Mouse (Mus musculus): Measurements from ENCODE around the gene Spag9. TPM values are rescaled to one million over a fixed set of nuclear protein-coding genes. Genes with fewer than 3 reads are reported as not detected.
A peak's percentile ranks its signal among the peaks of the same experiment; 100 is the strongest.

The Spag9 gene
- polyA plus RNA-seq (2015; fragmentation: Nextera tagmentation; extraction: Ambion mirVana), result 9.2 and 10.4 TPM in 2 replicates

DNA sequence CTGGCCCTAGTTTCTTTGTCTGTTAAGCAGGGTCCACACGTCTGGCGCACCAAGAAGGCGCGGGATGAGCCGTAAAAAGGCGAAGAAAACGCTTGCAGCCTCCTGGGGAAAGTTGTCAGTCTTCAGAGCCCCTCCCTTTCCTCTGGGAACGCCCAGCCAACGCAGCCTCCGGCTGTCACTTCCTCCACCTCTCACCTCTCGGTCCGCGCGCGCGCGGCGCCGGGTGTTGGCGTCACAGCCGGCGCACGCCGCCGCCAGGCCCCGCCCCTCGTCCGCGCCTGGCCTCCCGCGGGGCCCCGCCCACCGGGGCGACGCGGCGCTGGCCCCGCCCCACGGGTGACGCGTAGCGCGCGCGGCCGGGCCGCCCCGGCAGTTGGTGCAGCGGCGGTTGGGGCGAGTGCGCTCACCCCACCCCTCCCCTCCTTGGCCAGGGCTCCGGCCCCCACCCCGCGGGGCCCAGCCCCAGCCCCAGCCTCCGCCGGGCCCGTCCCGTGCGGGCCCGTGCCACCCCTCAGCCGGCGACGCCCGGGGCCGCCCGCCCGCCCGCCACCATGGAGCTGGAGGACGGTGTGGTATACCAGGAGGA is at the start of gene Spag9:
Gene Spag9, plus strand, starts transcription at position 372 of the 586 bp plus-strand sequence.
- Histone ChIP-seq H3K9ac (peak within 1 kb of the TSS; percentile 96), H3K27ac (replicated peaks) (peak within 1 kb of the TSS; percentile 99), H3K27me3 (no peaks in the 10 kb centered on the region), H3K9me3 (replicated peaks) (no peaks in the 10 kb centered on the region), H3K4me2 (peak within 1 kb of the TSS; percentile 97), H3K4me3 (replicated peaks) (peak within 1 kb of the TSS; percentile 94), H3K4me1 (replicated peaks) (peaks cover 55% of the 10 kb centered on the region), H3K36me3 (replicated peaks) (no peaks in the 10 kb centered on the region)
- under 1% methylated on average over 68 of the region's 70 CpGs for WGBS (ENCODE audit: insufficient replicate concordance)
- peak; percentile 92 for ATAC-seq (ENCODE audit: insufficient read depth)

DNA sequence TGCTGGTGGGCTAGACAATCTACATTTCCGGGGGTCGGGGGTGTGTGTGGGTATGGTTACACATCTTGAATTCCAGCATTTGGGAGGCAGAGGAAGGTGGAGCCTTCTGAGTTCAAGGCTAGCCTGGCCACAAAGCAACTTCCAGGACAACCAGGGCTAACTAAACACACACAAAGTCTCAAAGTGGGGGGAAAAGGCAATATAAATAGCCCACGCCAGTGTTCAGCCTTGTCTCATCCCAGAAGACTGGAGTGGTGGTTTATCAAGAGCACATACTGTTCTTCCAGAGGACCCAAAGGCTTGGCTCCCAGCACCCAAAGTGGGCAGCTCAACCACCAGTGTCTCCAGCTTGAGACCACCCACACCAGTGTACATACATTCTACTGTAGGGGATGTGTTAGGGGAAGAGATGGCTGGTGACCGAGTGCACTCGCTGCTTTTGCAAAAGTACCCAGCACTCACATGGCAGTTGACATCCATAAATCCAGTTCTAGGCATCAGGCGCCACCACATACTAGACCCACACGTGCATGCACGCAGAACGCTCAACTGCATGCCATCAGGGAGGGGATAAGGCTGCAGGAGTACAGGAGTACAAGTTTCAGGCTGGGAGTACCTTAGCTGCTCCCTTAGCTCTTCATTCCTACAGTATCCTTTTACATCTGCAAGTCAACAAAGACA is 46.9 kb upstream of the Spag9 start:
- Histone ChIP-seq H3K27me3 (no peaks in the 10 kb centered on the region), H3K27ac (replicated peaks) (no peak overlapping the region), H3K36me3 (replicated peaks) (peaks cover 41% of the 10 kb centered on the region), H3K4me3 (replicated peaks) (no peak overlapping the region), H3K9ac (no peak overlapping the region), H3K4me1 (replicated peaks) (peaks cover 17% of the 10 kb centered on the region), H3K4me2 (no peak overlapping the region), H3K9me3 (replicated peaks) (no peaks in the 10 kb centered on the region)
- ATAC-seq (ENCODE audit: insufficient read depth), result no peak
- 79% methylated on average over 9 of the region's 9 CpGs for WGBS (ENCODE audit: insufficient replicate concordance)

DNA sequence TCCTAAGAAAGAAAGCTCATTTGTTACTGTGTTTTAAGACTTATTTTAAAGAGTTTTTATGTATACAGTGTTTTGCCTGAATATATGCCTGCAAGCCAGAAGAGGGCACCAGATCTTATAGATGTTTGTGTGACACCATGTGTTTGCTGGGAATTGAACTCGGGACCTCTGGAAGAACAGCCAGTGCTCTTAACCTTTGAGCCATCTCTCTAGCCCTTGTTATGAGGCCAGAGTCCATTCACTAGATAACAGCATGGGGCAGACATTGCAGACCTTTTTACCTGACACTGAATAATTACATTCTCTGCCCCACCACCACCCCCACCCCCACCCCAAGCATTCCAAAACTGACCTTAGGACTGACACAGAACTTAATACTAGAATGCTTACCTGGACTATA is 45.8 kb upstream of the Spag9 start:
- 66% methylated on average over 1 of the region's 1 CpGs for WGBS (ENCODE audit: insufficient replicate concordance)
- H3K4me1 ChIP-seq (replicated peaks), result peaks cover 24% of the 10 kb centered on the region
- no peak overlapping the region for H3K27ac ChIP-seq (replicated peaks)
- no peak overlapping the region for H3K4me3 ChIP-seq (replicated peaks)
- no peak overlapping the region for H3K9ac ChIP-seq
- H3K36me3 ChIP-seq (replicated peaks), result peaks cover 43% of the 10 kb centered on the region
- no peaks in the 10 kb centered on the region for H3K9me3 ChIP-seq (replicated peaks)
- H3K4me2 ChIP-seq, result no peak overlapping the region
- 0 out of 2 replicates have a peak, but pooled peaks cover 3% of the 10 kb centered on the region for H3K27me3 ChIP-seq
- peak; percentile 19; the same call in 1 of the 2 replicates for ATAC-seq (ENCODE audit: insufficient read depth)

DNA sequence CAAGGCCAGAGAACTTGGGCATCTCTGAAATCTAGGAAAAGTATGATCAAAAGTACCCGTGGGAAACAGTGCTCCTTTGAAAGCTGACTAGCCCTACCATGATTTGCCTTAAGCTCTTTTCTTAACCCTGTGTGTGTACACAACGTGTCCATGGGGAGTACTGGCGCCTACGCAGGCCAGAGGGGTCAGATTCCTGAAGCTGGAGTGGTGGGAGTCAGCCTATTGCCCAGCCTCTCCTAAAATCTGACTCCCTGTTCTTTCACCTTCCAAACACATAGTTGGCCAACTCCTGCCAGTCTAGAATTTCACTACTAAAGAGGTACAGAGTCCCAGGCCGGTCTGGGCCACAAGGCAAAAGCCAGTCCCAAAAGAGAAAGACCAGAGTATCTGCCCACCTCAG is 43.5 kb upstream of the Spag9 start:
- H3K9ac ChIP-seq, result no peak overlapping the region
- peaks cover 40% of the 10 kb centered on the region for H3K4me1 ChIP-seq (replicated peaks)
- peaks cover 43% of the 10 kb centered on the region for H3K36me3 ChIP-seq (replicated peaks)
- no peak overlapping the region for H3K4me3 ChIP-seq (replicated peaks)
- ATAC-seq (ENCODE audit: insufficient read depth), result peak; percentile 33
- H3K4me2 ChIP-seq, result peak overlapping the region; percentile 13; the same call in 1 of the 2 replicates
- H3K27me3 ChIP-seq, result 0 out of 2 replicates have a peak, but pooled peaks cover 5% of the 10 kb centered on the region
- H3K27ac ChIP-seq (replicated peaks), result peak overlapping the region; percentile 55
- H3K9me3 ChIP-seq (replicated peaks), result no peaks in the 10 kb centered on the region
- WGBS (ENCODE audit: insufficient replicate concordance), result 72% methylated on average over 5 of the region's 5 CpGs

DNA sequence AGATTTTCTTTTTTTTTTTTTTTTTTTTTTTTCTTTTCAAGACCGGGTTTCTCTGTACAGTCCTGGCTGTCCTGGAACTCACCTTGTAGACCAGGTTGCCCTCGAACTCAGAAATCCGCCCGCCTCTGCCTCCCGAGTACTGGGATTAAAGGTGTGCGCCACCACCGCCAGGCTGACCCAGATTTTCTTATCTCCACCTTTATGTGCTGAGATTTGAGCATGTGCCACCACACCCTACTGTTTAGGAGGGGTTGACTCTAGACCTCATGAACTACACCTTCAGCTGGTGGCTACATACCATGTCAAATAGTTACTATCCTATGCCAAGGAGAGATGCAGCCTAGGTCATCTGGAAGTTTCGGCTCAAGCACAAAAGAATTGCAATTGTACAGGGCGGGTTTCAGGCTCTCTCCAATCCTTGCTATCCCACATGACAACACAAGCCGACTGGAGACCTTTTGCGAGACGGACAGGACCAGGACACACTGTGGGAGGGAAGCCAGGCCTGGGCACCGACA is 41.1 kb upstream of the Spag9 start:
- Histone ChIP-seq H3K4me3 (replicated peaks) (peak overlapping the region; percentile 68), H3K27me3 (0 out of 2 replicates have a peak, but pooled peaks cover 5% of the 10 kb centered on the region), H3K4me2 (peak overlapping the region; percentile 88), H3K9me3 (replicated peaks) (no peaks in the 10 kb centered on the region), H3K4me1 (replicated peaks) (peaks cover 40% of the 10 kb centered on the region), H3K27ac (replicated peaks) (peak overlapping the region; percentile 77; the same call in 1 of the 2 replicates), H3K36me3 (replicated peaks) (peaks cover 55% of the 10 kb centered on the region), H3K9ac (peak overlapping the region; percentile 49)
- ATAC-seq (ENCODE audit: insufficient read depth), result no peak
- 24% methylated on average over 13 of the region's 13 CpGs for WGBS (ENCODE audit: insufficient replicate concordance)

DNA sequence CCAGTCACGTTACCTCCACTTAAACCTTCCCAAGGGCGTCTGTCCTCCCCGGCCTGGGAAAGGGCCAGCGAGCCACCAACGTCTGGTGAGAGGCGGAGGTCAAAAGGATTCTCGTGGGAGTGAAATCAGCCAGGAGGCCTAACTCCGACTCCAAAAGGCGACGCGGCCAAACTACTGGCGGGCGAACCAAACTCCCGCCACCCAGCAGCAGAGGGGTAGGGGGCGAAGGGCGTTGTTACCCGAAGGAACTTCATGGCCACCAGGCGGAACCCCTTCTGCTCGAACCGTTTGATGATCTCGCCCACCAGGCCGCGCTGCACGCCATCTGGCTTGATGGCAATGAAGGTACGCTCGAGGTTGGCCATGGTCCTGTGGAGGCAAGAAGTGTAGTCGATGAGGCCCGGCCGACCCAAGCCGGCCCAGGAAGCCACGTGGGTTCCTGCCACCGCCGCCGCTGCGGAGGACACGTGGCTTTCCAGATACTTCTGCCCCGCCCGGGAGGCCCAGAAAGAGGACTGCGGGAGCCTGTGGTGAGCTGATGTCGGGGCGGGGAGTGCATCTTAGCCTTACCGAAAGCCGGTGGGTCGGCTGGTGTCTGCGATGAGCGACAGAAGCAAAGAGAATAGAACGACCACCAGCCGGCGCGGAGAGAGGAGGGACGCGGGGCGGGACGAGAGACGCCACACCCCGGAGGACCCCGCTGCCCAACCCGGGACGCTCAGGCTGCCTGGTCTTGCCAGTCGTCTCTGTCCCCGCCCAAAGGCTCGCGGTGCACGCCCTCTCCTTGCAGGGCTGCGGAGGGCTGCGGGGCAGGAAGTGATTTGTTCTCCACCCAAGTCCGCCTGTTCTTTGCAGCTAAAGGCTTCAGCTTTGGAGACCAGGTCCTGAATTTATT is 40.4 kb upstream of the Spag9 start:
- peaks cover 55% of the 10 kb centered on the region for H3K36me3 ChIP-seq (replicated peaks)

DNA sequence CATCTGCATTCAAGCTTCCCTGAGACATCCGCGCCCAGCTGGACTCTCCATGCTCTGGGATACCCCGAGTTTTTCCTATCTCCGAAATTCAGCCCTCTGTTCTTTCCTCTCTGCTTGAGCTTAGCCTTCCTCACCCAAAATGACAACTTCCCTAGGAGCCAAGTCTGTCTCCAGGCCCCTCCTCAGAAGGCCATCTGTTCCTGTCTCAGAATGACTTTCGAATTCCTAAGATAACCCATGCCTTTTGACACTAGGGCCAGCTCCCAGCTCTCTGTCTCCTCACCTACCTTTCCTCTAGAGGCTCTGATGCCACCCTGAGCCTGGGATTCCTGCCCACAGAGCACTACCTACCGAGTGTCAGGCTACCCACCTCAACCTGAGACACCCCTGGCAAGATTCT is 39.7 kb upstream of the Spag9 start, which contains the start of gene Nme2:
Gene Nme2, minus strand, starts transcription at position 101 of the 400 bp plus-strand sequence.
- ATAC-seq (ENCODE audit: insufficient read depth), result 0 out of 2 replicates have a peak, but pooled peaks have one; percentile 9
- Histone ChIP-seq H3K27me3 (0 out of 2 replicates have a peak, but pooled peaks cover 5% of the 10 kb centered on the region), H3K4me3 (replicated peaks) (peak within 1 kb of the TSS; percentile 68), H3K4me2 (peak within 1 kb of the TSS; percentile 88), H3K9ac (peak within 1 kb of the TSS; percentile 49), H3K36me3 (replicated peaks) (peaks cover 56% of the 10 kb centered on the region), H3K9me3 (replicated peaks) (no peaks in the 10 kb centered on the region), H3K4me1 (replicated peaks) (peaks cover 35% of the 10 kb centered on the region), H3K27ac (replicated peaks) (peak within 1 kb of the TSS; percentile 77)
- WGBS (ENCODE audit: insufficient replicate concordance), result 2% methylated on average over 6 of the region's 6 CpGs

More for the DNA sequence above, 40.4 kb upstream of the Spag9 start:
- Histone ChIP-seq H3K4me2 (peak overlapping the region; percentile 88), H3K4me1 (replicated peaks) (peaks cover 40% of the 10 kb centered on the region), H3K9ac (peak overlapping the region; percentile 49), H3K4me3 (replicated peaks) (peak overlapping the region; percentile 68), H3K27ac (replicated peaks) (peak overlapping the region; percentile 77), H3K9me3 (replicated peaks) (no peaks in the 10 kb centered on the region), H3K27me3 (0 out of 2 replicates have a peak, but pooled peaks cover 5% of the 10 kb centered on the region)
- WGBS (ENCODE audit: insufficient replicate concordance), result under 1% methylated on average over 67 of the region's 67 CpGs
- peak; percentile 89 for ATAC-seq (ENCODE audit: insufficient read depth)

DNA sequence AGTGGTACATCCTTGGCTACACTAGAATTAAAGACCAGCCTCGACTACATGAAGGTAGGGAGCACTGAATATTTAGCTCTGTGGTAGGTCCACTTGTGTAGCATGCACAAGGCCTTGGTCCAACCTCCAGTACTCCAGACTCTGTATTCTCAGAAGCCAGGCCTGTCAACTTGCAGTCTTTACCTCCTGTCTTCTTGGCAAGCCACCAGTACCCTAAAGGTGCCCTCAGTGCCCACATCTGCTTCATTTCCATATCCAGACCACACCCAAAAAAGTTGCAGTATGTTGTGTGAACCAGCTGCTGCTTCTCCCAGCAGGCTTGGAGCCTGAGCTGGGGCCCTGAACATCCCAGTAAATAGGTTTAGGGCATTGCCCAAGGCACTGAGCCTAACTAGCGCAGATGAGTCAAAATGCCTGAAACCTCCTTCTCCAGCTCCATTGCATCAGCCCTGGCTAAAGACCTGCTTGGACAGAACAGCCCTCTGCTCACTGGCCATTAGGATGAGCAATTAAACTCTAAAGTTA is 38.8 kb upstream of the Spag9 start:
- Histone ChIP-seq H3K9ac (no peak overlapping the region), H3K36me3 (replicated peaks) (peaks cover 58% of the 10 kb centered on the region), H3K4me3 (replicated peaks) (no peak overlapping the region), H3K4me2 (no peak overlapping the region), H3K27ac (replicated peaks) (no peak overlapping the region), H3K4me1 (replicated peaks) (peaks cover 35% of the 10 kb centered on the region), H3K27me3 (0 out of 2 replicates have a peak, but pooled peaks cover 5% of the 10 kb centered on the region), H3K9me3 (replicated peaks) (no peaks in the 10 kb centered on the region)
- no peak for ATAC-seq (ENCODE audit: insufficient read depth)
- WGBS (ENCODE audit: insufficient replicate concordance), result 68% methylated on average over 2 of the region's 2 CpGs

DNA sequence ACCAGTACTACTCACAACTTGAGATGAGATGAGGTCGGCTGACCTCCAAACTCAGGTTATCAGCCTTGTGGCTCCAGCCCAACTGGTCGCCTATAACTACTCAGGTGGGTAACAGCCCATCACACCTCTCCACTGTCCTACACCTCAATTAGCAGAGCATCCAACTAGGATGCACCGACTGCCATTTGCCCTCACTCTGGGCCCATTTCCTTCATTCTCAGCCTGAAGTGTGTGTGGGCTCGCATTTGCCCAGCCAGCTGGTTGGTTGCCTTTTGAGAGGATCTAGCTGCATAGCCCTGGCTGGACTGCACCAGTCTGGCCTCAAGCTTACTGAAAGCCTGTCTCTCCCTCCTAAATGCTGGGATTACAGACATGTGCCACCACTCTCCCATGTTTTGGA is 38.1 kb upstream of the Spag9 start:
- Histone ChIP-seq H3K27me3 (0 out of 2 replicates have a peak, but pooled peaks cover 5% of the 10 kb centered on the region), H3K36me3 (replicated peaks) (peaks cover 59% of the 10 kb centered on the region), H3K4me3 (replicated peaks) (no peak overlapping the region), H3K27ac (replicated peaks) (no peak overlapping the region), H3K9ac (no peak overlapping the region), H3K4me2 (no peak overlapping the region), H3K9me3 (replicated peaks) (no peaks in the 10 kb centered on the region), H3K4me1 (replicated peaks) (peaks cover 32% of the 10 kb centered on the region)
- WGBS (ENCODE audit: insufficient replicate concordance), result 57% methylated on average over 4 of the region's 4 CpGs
- ATAC-seq (ENCODE audit: insufficient read depth), result no peak

DNA sequence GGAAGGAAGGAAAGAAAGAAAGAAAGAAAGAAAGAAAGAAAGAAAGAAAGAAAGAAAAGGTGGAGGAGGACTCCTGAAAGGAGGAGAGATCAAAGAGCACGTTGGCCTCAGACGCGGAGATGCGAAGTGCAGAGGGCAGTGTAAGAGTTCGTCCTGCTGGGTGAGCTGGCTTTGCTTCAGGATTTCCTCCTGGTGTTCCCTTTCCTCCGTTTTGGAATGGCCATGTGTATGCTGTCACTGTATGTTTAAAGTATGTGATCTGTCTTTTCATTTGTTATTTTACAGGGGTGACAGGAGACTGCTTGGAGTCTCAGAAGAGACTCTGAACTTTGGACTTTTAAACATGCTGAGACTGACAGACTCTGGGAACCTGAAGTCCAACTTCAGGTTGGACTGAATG is 34.4 kb upstream of the Spag9 start:
- H3K9ac ChIP-seq, result no peak overlapping the region
- no peaks in the 10 kb centered on the region for H3K27me3 ChIP-seq
- no peak overlapping the region for H3K27ac ChIP-seq (replicated peaks)
- H3K4me3 ChIP-seq (replicated peaks), result no peak overlapping the region
- H3K4me1 ChIP-seq (replicated peaks), result peaks cover 12% of the 10 kb centered on the region; the same call in 1 of the 2 replicates
- no peak overlapping the region for H3K4me2 ChIP-seq
- 80% methylated on average over 6 of the region's 6 CpGs for WGBS (ENCODE audit: insufficient replicate concordance)
- no peak for ATAC-seq (ENCODE audit: insufficient read depth)
- peaks cover 85% of the 10 kb centered on the region for H3K36me3 ChIP-seq (replicated peaks)
- H3K9me3 ChIP-seq (replicated peaks), result no peaks in the 10 kb centered on the region

Data from liver, embryonic 15.5 days (tissue).